8 mouse cellular contexts compared by ENCODE assay signal in the genomic region with DNA sequence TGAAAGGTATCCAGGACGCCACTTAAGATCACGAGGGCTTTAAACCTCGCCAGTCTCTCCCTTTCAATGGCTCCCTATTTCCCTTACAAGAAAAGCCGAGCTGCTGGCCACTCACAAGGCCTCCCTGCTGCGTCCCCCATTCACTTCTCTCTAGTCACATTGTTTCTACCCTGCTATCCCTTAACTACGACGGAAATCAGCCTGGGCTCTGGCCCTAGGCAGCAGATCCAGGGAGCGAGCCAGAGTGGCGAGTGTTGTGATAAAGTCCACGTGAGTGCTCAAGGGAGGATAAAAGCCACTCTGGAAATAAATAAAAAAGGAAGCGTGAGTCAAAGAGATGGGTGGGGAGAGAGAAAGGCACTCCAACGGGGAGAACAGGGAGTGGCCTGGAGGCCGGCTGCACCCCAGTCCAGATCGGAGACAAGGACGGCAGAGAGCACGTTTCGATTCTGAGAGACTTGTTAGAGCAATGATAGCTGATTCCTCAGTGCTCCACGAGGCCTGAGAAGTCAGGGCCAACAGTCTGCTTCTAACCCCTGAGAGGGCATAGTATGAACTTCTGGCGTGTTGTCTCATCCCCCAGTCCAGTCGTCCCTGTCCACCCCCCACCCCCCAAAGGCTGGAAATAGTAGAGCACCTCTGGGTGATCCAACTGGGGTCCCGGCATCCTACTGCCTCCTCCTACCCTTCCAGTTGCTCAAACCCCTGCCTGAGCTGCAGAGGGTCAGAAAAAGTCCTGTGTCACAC.
DNase-seq lines count a peak whose midpoint lies in the region; ATAC-seq lines count a peak whose summit lies in the region.

No protein-coding gene starts in this region.

- peak; percentile 56 for DNase-seq in ES-CJ7 (ENCODE audit: low read depth, low spot score)
- DNase-seq in adrenal gland, adult 2 months, result peak; percentile 87
- peak; percentile 37 for DNase-seq in forebrain, embryonic 14.5 days (ENCODE audit: low spot score)
- peak; percentile 62 for DNase-seq in hindbrain, embryonic 11.5 days (ENCODE audit: low spot score)
- no peak for DNase-seq in thymus, postnatal 10 days (ENCODE audit: low spot score in 2 of 2)
- no peak for DNase-seq in thymus, adult 18-20 months

- no peak overlapping the region; the same call in 1 of the 2 replicates for H3K27ac ChIP-seq in forebrain, embryonic 14.5 days (ENCODE audit: low read depth, low read length)
- no peak overlapping the region for H3K27ac ChIP-seq in hindbrain, embryonic 11.5 days (ENCODE audit: low read depth, low read length)
- no peak overlapping the region for H3K27ac ChIP-seq in limb, embryonic 13.5 days
- no peak overlapping the region for H3K27ac ChIP-seq in midbrain, embryonic 12.5 days (replicated peaks)

- no peaks in the 10 kb centered on the region for H3K36me3 ChIP-seq in forebrain, embryonic 14.5 days (ENCODE audit: control insufficient read depth, insufficient read depth, low read length)
- H3K36me3 ChIP-seq in hindbrain, embryonic 11.5 days (ENCODE audit: control insufficient read depth, insufficient read depth, low read length), result no peaks in the 10 kb centered on the region
- no peaks in the 10 kb centered on the region for H3K36me3 ChIP-seq in limb, embryonic 13.5 days
- no peaks in the 10 kb centered on the region for H3K36me3 ChIP-seq in midbrain, embryonic 12.5 days

- H3K9ac ChIP-seq in forebrain, embryonic 14.5 days (ENCODE audit: low read length), result peak overlapping the region; percentile 54
- no peak overlapping the region for H3K9ac ChIP-seq in hindbrain, embryonic 11.5 days (ENCODE audit: low read depth, low read length)
- peak overlapping the region; percentile 43; the same call in 1 of the 2 replicates for H3K9ac ChIP-seq in limb, embryonic 13.5 days
- peak overlapping the region; percentile 25 for H3K9ac ChIP-seq in midbrain, embryonic 12.5 days (replicated peaks)

- 2% methylated on average over 21 of the region's 21 CpGs for WGBS in forebrain, embryonic 14.5 days
- WGBS in hindbrain, embryonic 11.5 days, result 3% methylated on average over 21 of the region's 21 CpGs
- WGBS in limb, embryonic 13.5 days, result 4% methylated on average over 21 of the region's 21 CpGs
- 2% methylated on average over 21 of the region's 21 CpGs for WGBS in midbrain, embryonic 12.5 days

- no peak for ATAC-seq in forebrain, embryonic 14.5 days
- peak; percentile 18; the same call in 1 of the 2 replicates for ATAC-seq in hindbrain, embryonic 11.5 days (ENCODE audit: low FRiP score)
- no peak; the same call in 1 of the 2 replicates for ATAC-seq in limb, embryonic 13.5 days (ENCODE audit: low FRiP score, low read depth)
- peak; percentile 28; the same call in 1 of the 2 replicates for ATAC-seq in midbrain, embryonic 12.5 days (ENCODE audit: low FRiP score, low read depth)

- H3K4me3 ChIP-seq in forebrain, embryonic 14.5 days (ENCODE audit: low read depth, low read length), result peak overlapping the region; percentile 38
- peak overlapping the region; percentile 36 for H3K4me3 ChIP-seq in hindbrain, embryonic 11.5 days (ENCODE audit: low read depth, low read length)
- H3K4me3 ChIP-seq in limb, embryonic 13.5 days, result peak overlapping the region; percentile 45
- H3K4me3 ChIP-seq in midbrain, embryonic 12.5 days, result peak overlapping the region; percentile 44

- no peaks in the 10 kb centered on the region for H3K9me3 ChIP-seq in forebrain, embryonic 14.5 days (replicated peaks; ENCODE audit: control insufficient read depth, low read length)
- H3K9me3 ChIP-seq in hindbrain, embryonic 11.5 days (ENCODE audit: control insufficient read depth, low read length), result no peaks in the 10 kb centered on the region
- H3K9me3 ChIP-seq in limb, embryonic 13.5 days, result no peaks in the 10 kb centered on the region
- H3K9me3 ChIP-seq in midbrain, embryonic 12.5 days, result no peaks in the 10 kb centered on the region

- H3K4me2 ChIP-seq in forebrain, embryonic 14.5 days (ENCODE audit: low read length), result peak overlapping the region; percentile 64
- peak overlapping the region; percentile 67 for H3K4me2 ChIP-seq in hindbrain, embryonic 11.5 days (replicated peaks; ENCODE audit: low read depth, low read length)
- H3K4me2 ChIP-seq in limb, embryonic 13.5 days (replicated peaks), result peak overlapping the region; percentile 67
- peak overlapping the region; percentile 65 for H3K4me2 ChIP-seq in midbrain, embryonic 12.5 days (replicated peaks)

- peaks cover 11% of the 10 kb centered on the region for H3K4me1 ChIP-seq in forebrain, embryonic 14.5 days (ENCODE audit: control insufficient read depth, insufficient read depth, low read length)
- peaks cover 6% of the 10 kb centered on the region; the same call in 1 of the 2 replicates for H3K4me1 ChIP-seq in hindbrain, embryonic 11.5 days (replicated peaks; ENCODE audit: control insufficient read depth, insufficient read depth, low read length)
- H3K4me1 ChIP-seq in limb, embryonic 13.5 days, result peaks cover 23% of the 10 kb centered on the region
- H3K4me1 ChIP-seq in midbrain, embryonic 12.5 days, result peaks cover 17% of the 10 kb centered on the region

- H3K27me3 ChIP-seq in forebrain, embryonic 14.5 days (replicated peaks; ENCODE audit: control insufficient read depth, insufficient read depth, low read length), result no peaks in the 10 kb centered on the region
- no peaks in the 10 kb centered on the region for H3K27me3 ChIP-seq in hindbrain, embryonic 11.5 days (ENCODE audit: control insufficient read depth, insufficient read depth, low read length)
- H3K27me3 ChIP-seq in limb, embryonic 13.5 days, result peaks cover 8% of the 10 kb centered on the region; the same call in 1 of the 2 replicates
- H3K27me3 ChIP-seq in midbrain, embryonic 12.5 days, result peaks cover 13% of the 10 kb centered on the region; the same call in 1 of the 2 replicates

Comparison
In these comparisons a context has a peak if more than half of its experiments do, and no peak if none do; other contexts are left out.
1. DNase-seq: peak in ES-CJ7 (single experiment), adrenal gland, adult 2 months (single experiment), forebrain, embryonic 14.5 days (single experiment) and hindbrain, embryonic 11.5 days (single experiment); none in thymus, postnatal 10 days (0 of 2) and thymus, adult 18-20 months (0 of 2).
2. ATAC-seq: peak in hindbrain, embryonic 11.5 days (single experiment) and midbrain, embryonic 12.5 days (single experiment); none in forebrain, embryonic 14.5 days (single experiment) and limb, embryonic 13.5 days (single experiment).
3. Peak in every context shown above with its lines, with median percentiles within 50 percentile points of each other: H3K4me2 ChIP-seq and H3K4me3 ChIP-seq.